Mouse (Mus musculus) embryonic fibroblast, embryonic 13.5 days (primary cell): ENCODE results near the gene Pla2g2c. TPM values are rescaled to one million over a fixed set of nuclear protein-coding genes. Genes with fewer than 3 reads are reported as not detected.

Experiments used
- H3K27ac ChIP-seq: 2 replicates; pipeline ENCODE4 v1.5.1; 2012; ENCODE audit warnings: low read length, control low read depth, inconsistent platforms; ENCODE audit not compliant: insufficient read depth
- H3K4me1 ChIP-seq: 2 replicates; pipeline ENCODE4 v1.6.1; 2011; ENCODE audit warnings: low read length; ENCODE audit not compliant: control insufficient read depth, insufficient read depth
- H3K4me3 ChIP-seq: 2 replicates; pipeline ENCODE4 v1.5.1; 2011; ENCODE audit warnings: mild to moderate bottlenecking, control low read depth, low read length; ENCODE audit not compliant: insufficient read depth
- CTCF ChIP-seq: IDR thresholded peaks from 2 replicates; pipeline ENCODE4 v1.5.1; 2011; ENCODE audit warnings: mild to moderate bottlenecking, control low read depth, low read length, moderate library complexity, borderline replicate concordance; ENCODE audit not compliant: insufficient read depth
- POLR2A ChIP-seq: IDR thresholded peaks from 2 replicates; pipeline ENCODE4 v1.6.1; 2011; ENCODE audit warnings: low read depth, mild to moderate bottlenecking, control low read depth, low read length, moderate library complexity
- polyA plus RNA-seq: library from polyadenylated mRNA; stranded (reverse); fragments of >200 nt; gene quantifications from 2 replicates; pipeline ENCODE4 v1.2.4, GENCODE M21; 2011; ENCODE audit warnings: low read depth; ENCODE audit not compliant: missing spikeins, insufficient read length

Pla2g2c gene
- polyA plus RNA-seq, 1 experiment, result not detected

DNA sequence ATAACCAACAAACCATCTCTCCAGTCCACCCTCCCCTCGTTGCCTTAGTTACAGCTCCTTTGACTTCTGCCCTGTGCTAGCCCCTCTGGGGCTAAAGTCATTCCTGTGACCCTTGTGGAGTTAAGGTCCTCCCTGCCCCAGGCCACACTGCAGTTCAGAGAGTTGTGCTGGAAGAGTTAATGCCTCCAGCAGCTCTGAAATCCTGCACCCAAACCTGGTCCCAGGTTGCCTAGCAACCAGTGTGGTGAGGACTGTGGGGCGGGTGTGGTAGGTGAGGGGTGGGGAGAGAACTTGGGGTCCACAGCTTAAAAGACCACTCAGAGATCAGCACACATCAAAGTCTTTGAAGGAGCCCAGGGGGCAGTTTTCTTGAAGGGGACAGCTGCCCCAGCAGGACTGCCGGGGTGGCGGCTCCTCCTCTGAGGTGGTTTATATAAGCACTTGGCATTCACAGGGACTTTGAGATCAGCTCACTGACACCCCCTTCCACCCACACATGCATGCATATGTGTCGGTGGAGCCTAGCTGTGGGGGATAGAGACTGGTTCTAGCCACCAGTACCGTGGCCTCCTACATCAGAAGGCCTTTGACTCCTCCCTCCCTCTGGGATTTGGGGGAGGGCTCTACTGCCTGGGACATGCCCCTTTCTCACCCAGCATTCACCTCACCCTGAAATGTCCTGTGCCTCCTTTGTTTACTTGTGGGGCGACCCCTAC is 14.7 kb downstream of the Pla2g2c start:
- TF ChIP-seq POLR2A (no peak), CTCF (no peak)
- Histone ChIP-seq H3K4me3 (no peak overlapping the region), H3K27ac (no peak overlapping the region), H3K4me1 (no peaks in the 10 kb centered on the region)

DNA sequence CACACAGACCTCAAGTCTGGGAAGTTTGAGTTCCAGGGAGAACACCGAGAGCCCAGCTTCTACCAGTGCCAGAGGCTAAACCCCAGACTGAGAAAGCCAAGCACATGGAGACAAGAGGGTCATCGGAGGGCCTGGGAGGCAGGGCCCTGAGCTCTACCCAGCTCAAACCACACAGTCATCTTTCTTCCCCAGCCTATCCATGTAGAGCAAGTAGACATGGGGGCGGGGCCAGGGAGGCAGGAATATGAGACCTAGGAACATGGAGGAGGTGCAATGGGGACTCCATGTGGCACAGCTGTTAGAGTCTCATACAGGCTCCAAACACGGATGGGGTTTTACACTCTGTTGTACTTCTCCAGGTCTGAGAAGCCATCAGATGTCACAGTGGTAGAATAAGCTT is 21.3 kb downstream of the Pla2g2c start:
- H3K4me1 ChIP-seq, result no peaks in the 10 kb centered on the region
- TF ChIP-seq POLR2A, result no peak
- no peak for TF ChIP-seq CTCF
- H3K4me3 ChIP-seq, result no peak overlapping the region
- no peak overlapping the region for H3K27ac ChIP-seq

DNA sequence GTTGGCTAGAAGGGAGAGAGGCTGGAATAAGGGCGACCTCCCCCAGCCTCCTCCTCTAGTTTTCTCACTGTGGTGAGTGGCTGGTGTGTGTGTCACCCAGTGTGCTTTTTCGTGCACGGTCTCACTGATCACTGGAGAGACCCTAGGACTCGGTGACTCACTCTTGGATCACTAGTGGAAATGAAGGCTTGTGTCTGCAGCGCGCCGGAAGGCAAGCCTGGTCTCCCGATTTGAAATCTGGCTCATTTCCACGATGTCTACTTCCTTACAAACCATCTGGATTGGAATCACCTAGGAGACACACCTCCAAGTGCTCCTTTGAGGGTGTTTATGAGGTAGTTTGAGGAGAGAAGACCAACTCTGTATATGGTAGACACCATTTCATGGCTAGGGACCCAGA is 22.3 kb downstream of the Pla2g2c start:
- Histone ChIP-seq H3K4me1 (no peaks in the 10 kb centered on the region), H3K27ac (no peak overlapping the region), H3K4me3 (no peak overlapping the region)
- TF ChIP-seq CTCF, result no peak
- no peak for TF ChIP-seq POLR2A

DNA sequence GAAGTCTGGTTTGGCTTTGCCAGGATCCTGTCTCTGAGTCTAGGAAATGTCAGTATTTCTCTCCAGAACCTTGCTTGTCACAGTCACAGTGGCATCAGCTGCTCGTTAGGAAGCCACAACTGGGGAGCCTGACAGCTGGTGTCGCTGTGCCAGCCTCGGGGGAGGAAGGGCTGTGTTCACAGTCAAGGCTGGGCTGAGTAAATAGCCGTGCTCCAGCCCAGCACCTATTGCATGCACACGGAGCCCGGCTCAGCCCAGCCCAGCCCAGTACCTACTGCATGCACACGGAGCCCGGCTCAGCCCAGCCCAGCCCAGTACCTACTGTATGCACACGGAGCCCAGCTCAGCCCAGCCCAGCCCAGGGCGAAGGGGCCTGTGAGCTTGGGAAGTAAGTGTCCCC is 23.3 kb downstream of the Pla2g2c start:
- TF ChIP-seq CTCF (no peak), POLR2A (no peak)
- Histone ChIP-seq H3K4me1 (no peaks in the 10 kb centered on the region), H3K4me3 (no peak overlapping the region), H3K27ac (no peak overlapping the region)

DNA sequence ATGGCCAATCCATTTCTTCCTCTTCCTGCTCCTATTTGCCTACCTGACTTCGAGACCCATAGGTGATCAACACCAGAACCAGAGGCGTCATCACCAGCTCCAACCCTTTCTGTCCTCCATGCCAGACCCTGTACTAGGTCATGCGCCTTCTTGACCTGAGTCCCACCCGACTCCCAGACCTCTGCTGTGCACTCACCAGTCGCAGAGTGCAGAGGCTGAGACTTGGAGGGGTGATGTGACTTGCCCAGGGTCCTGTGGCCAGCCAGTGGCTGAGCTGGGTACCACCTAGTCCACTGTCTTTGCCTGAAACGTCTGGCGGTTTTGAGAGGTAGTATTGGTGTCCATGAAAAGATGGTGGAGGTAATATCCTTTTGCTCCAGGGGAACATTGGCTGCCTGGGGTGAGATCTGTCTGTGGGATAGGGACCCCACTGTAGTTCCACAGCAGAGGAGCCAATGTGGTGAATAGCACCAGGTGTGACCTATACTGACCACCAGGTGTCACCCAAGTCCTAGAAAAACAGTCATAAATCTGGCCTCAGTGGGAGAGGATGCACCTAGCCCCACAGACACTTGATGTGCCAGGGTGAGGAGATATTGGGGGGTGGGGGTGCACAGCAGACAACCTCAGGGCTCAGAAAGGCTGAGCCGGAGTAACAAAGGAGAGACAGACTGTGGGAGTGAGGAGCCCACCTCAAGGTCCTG is 23.9 kb downstream of the Pla2g2c start:
- Histone ChIP-seq H3K27ac (no peak overlapping the region), H3K4me1 (no peaks in the 10 kb centered on the region), H3K4me3 (no peak overlapping the region)
- TF ChIP-seq CTCF (peak; percentile 15; the same call in 1 of the 2 replicates), POLR2A (no peak)

DNA sequence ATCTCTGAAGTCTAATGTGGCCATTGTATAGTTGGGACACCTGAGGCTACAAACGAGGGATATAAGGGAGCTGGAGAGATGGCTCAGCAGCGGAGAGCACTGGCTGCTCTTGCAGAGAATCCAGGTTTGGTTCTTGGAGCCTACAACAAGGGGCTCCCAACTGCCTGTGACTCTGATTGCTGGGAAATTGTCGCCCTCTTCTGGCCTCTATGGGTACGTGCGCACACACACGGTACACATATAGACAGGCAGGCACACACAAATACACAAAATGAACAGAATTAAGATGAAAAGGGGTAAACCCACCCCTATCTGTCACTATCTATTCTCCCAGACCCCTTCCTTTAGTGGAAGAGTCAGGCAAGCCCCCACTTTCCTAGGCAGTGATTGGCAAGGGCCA is 28.0 kb downstream of the Pla2g2c start:
- H3K4me1 ChIP-seq, result no peaks in the 10 kb centered on the region
- TF ChIP-seq POLR2A (no peak), CTCF (peak; percentile 3; the same call in 1 of the 2 replicates)
- no peak overlapping the region for H3K27ac ChIP-seq
- H3K4me3 ChIP-seq, result no peak overlapping the region

DNA sequence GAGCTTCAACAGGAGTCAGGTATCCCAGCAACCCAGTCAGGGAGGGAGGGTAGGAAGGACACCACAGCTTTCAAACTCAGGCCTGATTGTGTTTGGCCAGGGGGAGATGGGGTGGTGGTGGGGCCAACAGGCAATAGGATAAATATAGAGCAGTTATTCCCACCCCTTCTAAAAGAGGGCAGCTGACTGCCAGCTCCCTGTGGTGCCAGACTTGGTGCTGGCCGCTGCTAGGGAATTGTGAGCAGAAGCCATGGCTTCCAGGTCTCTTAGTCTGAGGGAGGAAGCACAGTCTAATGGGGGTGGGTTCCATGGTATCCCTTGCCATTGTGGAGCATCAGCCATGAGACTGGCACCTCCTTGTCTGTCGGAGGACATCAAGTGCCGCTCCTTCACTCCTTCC is 29.0 kb downstream of the Pla2g2c start:
- Histone ChIP-seq H3K4me3 (no peak overlapping the region), H3K4me1 (no peaks in the 10 kb centered on the region), H3K27ac (no peak overlapping the region)
- TF ChIP-seq POLR2A (no peak), CTCF (no peak)

DNA sequence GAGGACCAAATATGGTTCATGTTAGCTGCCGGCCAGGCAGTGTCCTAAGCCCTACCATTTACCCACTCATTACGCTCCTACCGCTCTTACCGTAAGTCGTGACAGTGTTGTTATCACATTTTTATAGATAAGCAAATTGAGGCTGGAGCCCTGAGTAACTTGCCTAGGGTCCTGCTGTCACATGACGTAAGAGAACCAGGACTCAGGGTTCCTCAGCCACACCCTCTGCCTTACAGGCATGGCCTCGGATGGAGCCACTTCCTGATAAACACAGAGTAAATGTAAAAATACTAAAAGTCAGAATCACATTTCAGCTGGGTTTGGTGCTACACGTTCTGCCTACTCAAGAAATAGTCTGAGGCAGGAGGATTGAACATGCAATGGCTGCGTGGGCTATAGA is 29.8 kb downstream of the Pla2g2c start:
- TF ChIP-seq CTCF (no peak), POLR2A (no peak)
- H3K4me3 ChIP-seq, result no peak overlapping the region
- H3K4me1 ChIP-seq, result no peaks in the 10 kb centered on the region
- no peak overlapping the region for H3K27ac ChIP-seq

DNA sequence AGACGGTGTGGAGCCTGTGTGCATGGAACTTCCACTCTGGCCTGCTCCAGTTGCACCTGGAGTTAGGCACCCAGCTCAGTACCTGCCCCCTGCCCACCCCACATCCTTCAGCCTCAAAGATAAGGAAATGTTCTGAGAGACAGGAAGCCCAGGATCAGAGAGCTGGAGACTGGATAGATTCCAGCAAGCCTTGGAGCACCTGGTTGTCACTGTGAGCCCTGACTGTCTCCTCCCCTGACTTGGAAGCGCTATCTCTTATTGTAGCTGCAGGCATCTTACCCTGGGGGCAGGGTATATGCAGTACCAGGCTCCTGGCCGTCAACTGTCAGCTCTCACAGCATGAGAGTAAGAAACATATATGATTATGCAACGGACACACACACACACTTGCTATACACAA is 30.8 kb downstream of the Pla2g2c start:
- Histone ChIP-seq H3K4me1 (no peaks in the 10 kb centered on the region), H3K4me3 (no peak overlapping the region), H3K27ac (no peak overlapping the region)
- TF ChIP-seq CTCF (no peak), POLR2A (no peak)

DNA sequence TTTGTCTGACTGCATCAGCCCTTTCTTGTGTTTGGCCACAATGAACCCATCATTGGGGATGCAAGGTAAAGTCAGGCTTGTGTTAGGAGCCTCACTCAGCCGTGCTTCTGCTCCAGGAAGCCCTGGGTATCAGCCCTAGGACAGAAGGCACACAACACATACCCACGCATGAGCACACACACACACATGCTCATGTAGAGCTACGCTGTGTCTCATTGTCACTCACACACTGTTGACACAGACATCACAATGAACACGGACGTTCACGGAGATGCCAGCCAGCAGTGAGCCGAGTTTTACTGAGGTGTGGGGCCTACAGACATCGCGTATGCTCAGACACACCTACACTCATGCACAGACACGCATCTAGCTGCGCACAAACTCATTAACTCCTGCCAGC is 31.4 kb downstream of the Pla2g2c start:
- TF ChIP-seq POLR2A (no peak), CTCF (no peak)
- Histone ChIP-seq H3K4me3 (no peak overlapping the region), H3K4me1 (no peaks in the 10 kb centered on the region), H3K27ac (no peak overlapping the region)

DNA sequence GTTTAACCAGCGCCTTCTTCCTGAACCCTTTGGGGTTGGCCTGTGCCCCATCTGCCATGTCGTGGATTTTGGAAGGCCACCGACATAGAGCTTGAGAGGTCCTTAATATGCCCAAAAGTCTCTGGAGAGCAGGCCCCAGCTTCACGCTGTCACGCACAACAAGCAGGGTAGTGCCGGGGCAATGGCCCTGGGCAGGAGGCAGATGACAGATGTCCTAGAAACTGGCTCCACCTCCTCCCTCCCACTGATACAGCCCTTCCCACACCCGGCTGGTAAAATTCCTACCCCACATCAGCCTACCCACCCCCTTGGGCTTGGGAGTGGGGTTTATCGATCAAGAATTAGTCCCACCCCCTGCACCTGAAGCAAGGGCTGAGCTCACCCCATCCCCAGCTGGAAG is 32.8 kb downstream of the Pla2g2c start, which contains the start of gene Pla2g2f:
Gene Pla2g2f, minus strand, starts transcription at position 211 of the 400 bp plus-strand sequence.
- H3K4me1 ChIP-seq, result no peaks in the 10 kb centered on the region
- H3K4me3 ChIP-seq, result no peak within 1 kb of the TSS
- H3K27ac ChIP-seq, result no peak within 1 kb of the TSS

More for the DNA sequence above, 32.8 kb downstream of the Pla2g2c start, which contains the start of gene Pla2g2f:
- TF ChIP-seq POLR2A (no peak), CTCF (no peak)
